Mouse (Mus musculus) liver, postnatal 0 days (tissue): ENCODE measurements at regions not wholly inside any gene's neighbourhood (a gene's known extent, or its start where the extent isn't known, plus 50 kb on each side); places are given as distances from the start of the nearest gene placed in this dataset.

Source experiments
- CTCF ChIP-seq: sonication (generic); IDR thresholded peaks from 2 replicates; pipeline ENCODE4 v1.5.1; 2016; ENCODE audit warnings: antibody characterized with exemption, low read depth
- EP300 ChIP-seq: IDR thresholded peaks from 2 replicates; pipeline ENCODE4 v1.6.1; 2016; ENCODE audit warnings: antibody characterized with exemption, low read depth, mild to moderate bottlenecking

GRCm38 (mm10) chr14:64582822-64583221, 478.7 kb downstream of the Prss52 start:
- TF ChIP-seq CTCF (no peak), EP300 (no peak)
